Mouse (Mus musculus) layer of hippocampus, adult 11-12 months (tissue): ENCODE data around the gene Fam193a.

ENCODE experiments used
- DNase-seq: peaks from one replicate; pipeline ENCODE4 v3.0.0; 2022; ENCODE audit warnings: low spot score

The Fam193a gene

GRCm38 (mm10) chr5:34520458-34521209, 150.9 kb downstream of the Fam193a start:
- no peak for DNase-seq

GRCm38 (mm10) chr5:34521337-34521736, 151.6 kb downstream of the Fam193a start:
- no peak for DNase-seq

- DNase-seq: no peak
Observed at GRCm38 (mm10) chr5:34523958-34524485, 154.3 kb downstream of the Fam193a start.

- no peak for DNase-seq
Observed at GRCm38 (mm10) chr5:34524511-34524910, 154.8 kb downstream of the Fam193a start.

DNA sequence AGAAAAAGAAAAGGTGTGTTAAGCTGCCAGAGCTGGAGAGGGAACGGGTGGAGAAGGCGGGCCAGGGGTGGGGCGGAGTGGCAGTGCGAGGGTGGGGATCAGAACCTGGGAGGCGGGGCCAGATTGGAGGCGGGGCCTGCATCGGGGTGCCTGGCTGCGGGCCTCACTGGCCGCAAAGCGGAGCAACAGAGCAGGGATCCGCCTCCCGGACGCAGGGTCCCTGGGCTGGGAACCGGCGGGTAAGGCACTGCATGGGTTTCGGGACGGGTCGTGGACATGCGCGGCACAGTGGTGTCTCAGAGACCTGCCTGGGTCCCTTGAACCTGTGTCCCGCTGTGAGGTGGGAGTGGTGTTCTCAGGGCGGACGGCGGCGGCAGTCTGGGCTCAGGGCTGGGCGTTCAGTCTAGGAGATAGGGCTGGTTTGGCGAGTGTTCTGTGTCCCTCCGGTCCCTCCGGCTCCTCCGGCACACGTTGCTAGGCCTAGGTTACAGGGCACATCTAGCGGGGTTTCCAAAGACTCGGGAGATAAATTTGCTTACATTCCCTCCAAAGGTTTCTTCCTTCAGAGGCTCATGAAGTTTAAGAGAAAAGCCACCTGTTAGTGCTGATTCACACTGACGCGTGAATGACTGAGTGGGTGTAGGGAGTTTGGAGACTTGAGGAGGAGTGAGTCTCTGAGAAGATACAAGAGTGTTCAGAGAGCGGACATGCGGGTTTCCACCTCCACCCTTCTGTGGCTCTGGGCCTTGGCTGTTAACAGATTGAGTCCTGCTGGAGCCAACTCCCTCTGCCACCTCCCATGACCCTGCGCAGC, 156.1 kb downstream of the Fam193a start, which contains the start of gene Sh3bp2:
Gene Sh3bp2 (plus strand): TSS at position 176 of the 814 bp plus-strand sequence.
- peak; percentile 92 for DNase-seq

GRCm38 (mm10) chr5:34526477-34526775, 156.7 kb downstream of the Fam193a start:
- DNase-seq: no peak

DNA sequence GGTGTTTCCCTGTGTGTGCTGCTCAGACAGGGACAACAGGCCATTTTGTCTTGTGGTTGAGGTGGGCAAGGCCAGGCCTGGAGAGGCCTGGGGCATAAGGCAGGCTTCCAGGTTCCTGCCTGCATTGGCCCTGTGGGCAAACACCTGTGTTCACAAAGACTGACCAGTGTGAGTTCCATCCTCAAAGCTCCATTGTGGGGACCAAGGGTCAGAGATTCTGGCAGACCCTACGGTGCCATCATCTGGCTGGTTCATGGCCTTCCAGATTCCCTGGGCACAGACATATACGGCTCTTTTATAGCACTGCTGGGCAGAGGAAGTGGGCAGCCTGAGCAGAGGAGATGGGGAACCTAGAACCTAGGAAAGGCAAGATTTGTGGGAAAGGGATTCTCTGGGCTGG, 157.6 kb downstream of the Fam193a start:
- no peak for DNase-seq

GRCm38 (mm10) chr5:34528724-34529123, 159.0 kb downstream of the Fam193a start:
- no peak for DNase-seq

DNA sequence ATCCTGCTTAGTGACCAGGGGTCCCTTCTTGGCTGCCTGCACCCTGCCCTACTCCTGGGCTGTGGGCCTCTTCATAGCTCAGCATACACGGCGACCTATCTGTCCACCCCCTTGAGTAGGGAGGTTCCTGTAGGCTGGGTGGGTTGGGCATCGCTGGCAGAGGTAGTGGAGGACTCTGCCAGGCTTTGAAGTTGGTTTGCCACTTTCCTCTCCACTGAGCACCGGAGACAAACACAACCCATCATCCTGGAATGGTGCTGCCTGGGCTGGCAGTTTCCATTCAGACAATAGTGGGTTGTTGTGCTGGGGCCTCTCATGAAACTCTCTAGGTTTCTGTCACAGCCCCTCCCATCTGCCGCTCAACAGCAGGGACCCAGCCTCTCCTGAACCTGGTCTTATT, 160.4 kb downstream of the Fam193a start:
- DNase-seq: no peak

GRCm38 (mm10) chr5:34530687-34531086, 161.0 kb downstream of the Fam193a start:
- no peak for DNase-seq

GRCm38 (mm10) chr5:34533066-34533465, 163.3 kb downstream of the Fam193a start:
- DNase-seq: no peak

DNA sequence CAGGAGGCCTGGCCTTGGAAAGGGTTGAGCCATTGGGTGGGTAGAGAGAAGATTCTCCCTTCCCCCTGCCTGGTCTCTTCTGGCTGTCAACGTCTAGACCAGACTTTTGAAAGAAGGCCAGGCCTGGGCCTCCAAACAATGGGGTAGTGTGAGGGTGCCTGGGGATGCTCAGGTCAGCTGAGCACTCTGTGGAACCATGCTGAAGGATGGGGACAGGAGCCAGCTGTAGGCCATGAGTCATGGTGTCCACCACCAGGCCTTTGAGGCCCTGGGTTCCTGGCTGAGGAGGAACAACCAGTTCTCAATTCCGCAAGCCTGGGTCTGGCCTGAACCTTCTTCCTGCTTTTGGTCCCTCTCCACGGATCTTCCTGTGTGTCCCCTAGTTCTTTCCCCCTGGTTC, 164.1 kb downstream of the Fam193a start:
- DNase-seq: peak; percentile 79

DNA sequence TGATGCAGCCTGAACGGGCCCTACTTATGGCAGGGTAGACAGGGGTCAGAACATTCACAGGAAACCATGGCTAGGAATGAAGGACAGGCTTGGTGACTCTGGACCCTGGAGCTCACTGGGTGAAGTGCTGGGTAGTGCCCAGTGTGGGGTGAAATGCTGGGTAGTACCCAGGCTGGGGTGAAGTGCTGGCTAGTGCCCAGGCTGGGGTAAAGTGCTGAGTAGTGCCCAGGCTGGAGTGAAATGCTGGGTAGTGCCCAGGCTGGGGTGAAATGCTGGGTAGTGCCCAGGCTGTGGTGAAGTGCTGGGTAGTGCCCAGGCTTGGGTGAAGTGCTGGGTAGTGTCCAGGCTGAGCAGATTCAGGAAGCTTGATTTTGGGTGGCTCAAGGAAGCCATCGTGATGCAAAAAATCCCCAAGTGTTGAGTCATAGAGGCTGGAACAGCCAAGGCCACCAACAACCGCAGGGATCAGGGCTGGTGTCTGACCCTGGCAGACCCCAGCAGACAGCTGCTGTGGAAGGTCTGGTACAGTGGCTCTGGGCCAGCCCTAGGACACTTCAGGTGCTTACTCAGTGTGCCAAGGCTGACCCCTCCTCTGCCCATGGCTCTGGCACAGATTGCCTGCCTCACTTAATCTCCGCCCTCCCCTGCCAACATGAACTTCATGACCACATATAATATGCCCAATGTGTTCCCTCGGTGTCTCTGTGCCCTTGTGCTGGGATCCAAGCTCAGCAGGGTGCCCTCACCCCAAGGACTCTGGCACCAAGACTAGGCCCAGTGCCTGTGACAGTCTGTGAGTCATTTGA, 165.2 kb downstream of the Fam193a start:
- no peak for DNase-seq

DNA sequence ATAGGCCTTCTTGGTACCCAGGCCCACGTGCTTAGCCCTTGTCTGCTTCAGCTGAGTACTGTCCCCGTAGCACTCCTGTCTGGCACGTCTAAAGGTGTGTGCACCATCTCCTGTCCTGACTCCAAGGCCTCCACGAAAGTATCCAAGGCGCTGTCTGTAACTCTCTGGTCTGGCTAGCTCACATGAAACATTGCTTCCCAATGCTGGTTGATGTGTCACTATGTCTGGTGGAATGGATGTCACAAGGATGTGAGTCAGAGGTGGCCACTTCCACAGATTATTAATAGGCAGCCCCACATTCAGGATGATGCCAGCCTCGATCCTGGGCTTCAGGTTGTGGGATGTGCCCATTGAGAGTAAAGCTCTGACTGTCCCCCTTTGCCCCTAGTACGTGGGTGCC, 166.1 kb downstream of the Fam193a start:
- DNase-seq: no peak
